Mouse (Mus musculus): Measurements from ENCODE around the gene Pde9a.

GRCm38 (mm10) chr17:31415258-31415657 lies 29.2 kb downstream of the Pde9a start:
- TF ChIP-seq CTCF (IDR thresholded peaks at IDR 0.05; ENCODE audit: low read depth, low read length) (no peak), POLR2A (IDR thresholded peaks at IDR 0.05; ENCODE audit: borderline replicate concordance, low read depth, low read length) (no peak)

Measured in bone marrow macrophage, adult 2 months (primary cell).